Mouse (Mus musculus): ENCODE measurements at regions not wholly inside any gene's neighbourhood (a gene's known extent, or its start where the extent isn't known, plus 50 kb on each side); places are given as distances from the start of the nearest gene placed in this dataset.

DNA sequence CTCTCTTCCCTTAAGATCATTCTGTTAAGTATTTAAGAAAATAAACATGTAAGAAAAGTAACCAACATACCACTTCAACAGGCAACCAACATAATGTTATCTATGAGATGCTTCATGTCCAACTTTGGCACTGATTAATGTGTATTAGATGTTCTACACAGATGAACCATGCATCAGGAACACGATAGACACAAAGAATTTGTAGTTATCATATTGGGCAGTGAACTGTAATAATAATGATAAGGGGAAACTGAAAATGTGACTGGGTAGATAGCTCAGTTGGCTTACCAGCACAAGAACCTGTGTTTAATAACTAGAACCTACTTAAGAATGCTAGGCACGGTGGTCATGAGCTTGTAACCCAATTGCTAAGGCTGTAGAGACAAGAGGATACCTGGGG is 107.0 kb upstream of the Gpr139 start:
- Histone ChIP-seq H3K27me3 (no peaks in the 10 kb centered on the region), H3K9me3 (no peaks in the 10 kb centered on the region), H3K4me2 (replicated peaks) (no peak overlapping the region), H3K9ac (replicated peaks) (no peak overlapping the region), H3K4me3 (no peak overlapping the region), H3K4me1 (no peaks in the 10 kb centered on the region), H3K36me3 (no peaks in the 10 kb centered on the region), H3K27ac (replicated peaks) (no peak overlapping the region)
- 82% methylated on average over 2 of the region's 2 CpGs for WGBS
- ATAC-seq (replicated peaks) = no peak

DNA sequence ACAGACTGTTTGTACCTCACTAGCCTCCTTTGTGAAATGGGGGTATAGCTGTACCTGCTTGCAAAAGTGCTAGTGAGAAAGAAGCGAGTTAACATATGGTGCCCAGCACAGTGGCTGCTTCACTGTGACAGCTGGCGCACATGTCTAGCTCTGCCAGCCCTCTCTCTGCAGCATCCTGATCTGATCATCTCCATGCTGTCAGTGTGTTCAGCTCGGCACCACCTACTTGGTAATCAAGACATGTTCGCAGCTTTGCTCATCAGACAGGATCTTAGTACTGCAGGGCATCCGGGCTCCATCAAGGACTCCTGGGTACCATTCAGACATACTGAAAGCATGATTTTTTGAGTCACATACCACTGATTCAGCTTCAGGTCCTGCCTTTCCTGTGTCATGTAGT is 100.9 kb upstream of the Gpr139 start:
- H3K4me1 ChIP-seq = no peaks in the 10 kb centered on the region
- ATAC-seq (replicated peaks) = 0 out of 2 replicates have a peak, but pooled peaks have one; percentile 58

DNA sequence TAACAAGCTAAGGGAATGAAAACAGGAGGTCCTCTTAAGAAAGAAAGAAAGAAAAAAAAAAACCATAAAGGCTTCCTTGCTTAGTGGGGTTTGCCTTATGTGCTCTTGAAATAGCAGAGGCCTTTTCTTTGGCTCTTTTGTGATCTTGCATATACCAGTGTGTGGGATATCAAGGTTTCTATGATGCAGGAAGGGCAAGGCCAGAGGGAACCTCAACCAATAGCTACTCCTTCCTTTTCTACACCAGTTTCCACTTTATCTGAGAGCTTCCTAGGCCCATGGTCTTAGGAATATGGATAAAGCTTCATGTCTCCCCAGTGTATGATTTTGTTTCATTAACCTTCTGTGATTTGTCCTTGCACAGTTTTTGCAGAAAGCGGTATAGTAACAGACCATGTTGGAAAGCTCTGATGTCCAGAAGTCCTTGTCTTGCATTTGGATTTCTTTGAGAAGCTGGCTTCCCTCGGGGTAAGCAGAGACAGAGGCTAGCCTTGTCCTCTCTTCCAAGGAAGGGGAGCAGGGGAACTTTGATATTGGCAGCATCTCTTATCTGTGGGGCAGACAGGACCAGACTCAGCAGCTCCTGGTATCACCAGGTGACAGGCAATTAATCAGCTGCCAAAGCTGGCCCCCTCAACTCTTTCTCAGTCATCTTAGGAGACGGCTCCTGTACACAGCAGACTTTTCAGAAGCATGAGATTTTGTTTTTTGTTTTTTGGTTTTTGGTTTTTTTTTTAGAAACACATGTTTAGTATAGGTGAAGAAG is 95.7 kb upstream of the Gpr139 start:
- no peak for ATAC-seq (replicated peaks)
- H3K27ac ChIP-seq (replicated peaks) = no peak overlapping the region
- no peak overlapping the region for H3K4me2 ChIP-seq (replicated peaks)
- H3K27me3 ChIP-seq = no peaks in the 10 kb centered on the region
- no peaks in the 10 kb centered on the region for H3K9me3 ChIP-seq
- no peaks in the 10 kb centered on the region for H3K36me3 ChIP-seq
- H3K4me1 ChIP-seq = no peaks in the 10 kb centered on the region
- no peak overlapping the region for H3K9ac ChIP-seq (replicated peaks)
- WGBS = 71% methylated on average over 3 of the region's 3 CpGs
- H3K4me3 ChIP-seq = no peak overlapping the region

More for the DNA sequence above, 100.9 kb upstream of the Gpr139 start:
- WGBS = 76% methylated on average over 5 of the region's 5 CpGs
- H3K4me2 ChIP-seq (replicated peaks) = no peak overlapping the region
- no peaks in the 10 kb centered on the region for H3K27me3 ChIP-seq
- no peak overlapping the region for H3K4me3 ChIP-seq
- no peaks in the 10 kb centered on the region for H3K36me3 ChIP-seq
- H3K9me3 ChIP-seq = no peaks in the 10 kb centered on the region
- H3K27ac ChIP-seq (replicated peaks) = no peak overlapping the region
- H3K9ac ChIP-seq (replicated peaks) = no peak overlapping the region

DNA sequence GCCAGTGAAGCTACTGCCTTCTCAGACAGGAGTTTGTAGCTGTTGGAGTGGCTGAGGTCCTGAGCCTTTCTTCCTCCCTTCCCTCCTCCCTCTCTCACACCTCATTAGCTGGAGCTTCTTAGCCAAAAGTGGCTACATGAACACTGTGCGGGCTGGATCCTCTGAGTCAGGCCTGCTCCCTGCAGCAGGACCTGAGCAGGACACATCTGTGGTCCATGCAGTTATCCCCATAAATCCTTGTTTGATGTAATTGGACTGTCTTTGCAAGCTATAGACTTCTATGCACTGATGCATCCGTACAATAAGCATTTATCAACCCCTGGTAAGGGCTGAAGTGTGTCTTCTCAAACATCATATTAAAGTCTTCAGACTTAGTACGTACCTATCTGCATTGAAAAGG is 88.2 kb upstream of the Gpr139 start:
- no peaks in the 10 kb centered on the region for H3K36me3 ChIP-seq
- no peak overlapping the region for H3K4me3 ChIP-seq
- H3K4me1 ChIP-seq = no peaks in the 10 kb centered on the region
- WGBS = 71% methylated on average over 3 of the region's 3 CpGs
- H3K9ac ChIP-seq (replicated peaks) = no peak overlapping the region
- no peak for ATAC-seq (replicated peaks)
- H3K27ac ChIP-seq (replicated peaks) = no peak overlapping the region
- no peaks in the 10 kb centered on the region for H3K9me3 ChIP-seq
- no peaks in the 10 kb centered on the region for H3K27me3 ChIP-seq
- H3K4me2 ChIP-seq (replicated peaks) = no peak overlapping the region

DNA sequence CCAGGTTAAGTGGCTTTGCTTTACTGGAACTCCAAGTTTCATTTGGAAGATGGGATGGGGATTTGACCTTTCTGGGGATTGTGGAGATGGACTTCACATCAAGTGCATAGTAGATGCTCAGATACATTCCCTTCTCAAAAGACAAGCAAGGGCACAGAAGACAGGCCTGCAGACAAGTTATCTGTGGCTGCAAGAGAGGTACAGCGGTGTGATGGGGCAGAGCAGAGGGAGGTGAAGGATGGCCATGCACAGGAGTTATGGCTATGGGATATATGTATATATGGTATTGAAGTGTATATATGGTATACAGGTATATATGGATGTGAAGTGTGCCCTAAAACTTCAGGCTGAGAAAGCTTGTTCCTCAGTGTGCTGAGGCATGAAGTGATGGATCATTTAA is 87.0 kb upstream of the Gpr139 start:
- Histone ChIP-seq H3K9me3 (no peaks in the 10 kb centered on the region), H3K27me3 (no peaks in the 10 kb centered on the region), H3K36me3 (no peaks in the 10 kb centered on the region), H3K4me3 (no peak overlapping the region), H3K27ac (replicated peaks) (no peak overlapping the region), H3K4me1 (no peaks in the 10 kb centered on the region), H3K4me2 (replicated peaks) (no peak overlapping the region), H3K9ac (replicated peaks) (no peak overlapping the region)
- 100% methylated on average over 1 of the region's 1 CpGs for WGBS
- no peak for ATAC-seq (replicated peaks)

DNA sequence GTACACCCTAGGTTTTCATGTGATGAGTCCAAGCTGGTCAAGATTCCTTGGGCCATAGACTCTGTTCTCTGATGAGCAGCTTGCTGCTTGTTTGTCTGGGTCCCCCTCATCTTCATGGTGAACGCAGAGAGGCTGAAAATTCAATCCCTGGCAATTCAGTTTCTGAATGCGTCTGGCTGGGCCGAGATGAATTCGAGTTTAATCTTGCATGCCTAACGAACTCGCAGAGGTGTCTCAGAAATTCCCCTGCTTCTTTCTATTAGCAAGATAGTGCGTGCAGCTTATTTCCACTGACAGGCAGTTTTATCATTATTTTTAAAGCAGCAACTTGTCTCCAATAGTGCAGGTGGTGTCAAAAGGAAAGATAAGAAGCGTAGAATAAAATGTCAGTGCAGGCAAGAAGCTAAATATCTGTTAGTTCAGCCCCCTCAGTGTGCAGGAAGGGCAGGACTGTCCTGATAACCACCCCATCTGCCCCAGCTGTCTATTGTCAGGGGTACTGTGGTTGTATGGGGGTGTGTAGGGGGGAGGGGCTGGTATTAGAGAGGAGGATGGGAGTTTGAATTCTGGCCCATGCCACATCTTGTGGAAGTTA is 86.5 kb upstream of the Gpr139 start:
- H3K4me1 ChIP-seq = no peaks in the 10 kb centered on the region
- ATAC-seq (replicated peaks) = no peak
- no peak overlapping the region for H3K4me2 ChIP-seq (replicated peaks)
- H3K4me3 ChIP-seq = no peak overlapping the region
- no peaks in the 10 kb centered on the region for H3K27me3 ChIP-seq
- no peak overlapping the region for H3K27ac ChIP-seq (replicated peaks)
- WGBS = 25% methylated on average over 8 of the region's 8 CpGs
- no peaks in the 10 kb centered on the region for H3K36me3 ChIP-seq
- H3K9ac ChIP-seq (replicated peaks) = no peak overlapping the region
- no peaks in the 10 kb centered on the region for H3K9me3 ChIP-seq

DNA sequence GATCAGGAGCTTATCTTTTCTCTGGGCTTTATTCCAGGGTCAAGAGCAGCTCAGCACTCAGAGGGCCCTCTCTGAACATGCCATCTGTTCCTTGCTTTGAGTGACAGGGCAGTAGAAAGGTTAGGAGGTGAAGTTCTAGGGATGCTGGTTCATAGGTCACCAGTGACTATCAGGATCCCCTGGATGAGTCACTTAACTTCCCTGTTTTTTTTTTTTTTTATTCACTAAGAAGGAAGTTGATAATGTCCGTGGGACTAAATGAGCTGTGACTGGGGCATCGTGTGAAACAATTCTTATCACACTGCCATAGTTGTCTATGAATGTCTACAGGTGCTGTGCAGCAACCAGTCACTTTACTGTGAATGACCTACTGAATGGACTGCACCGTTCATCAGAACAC is 73.8 kb upstream of the Gpr139 start:
- H3K9me3 ChIP-seq = no peaks in the 10 kb centered on the region
- H3K9ac ChIP-seq (replicated peaks) = no peak overlapping the region
- no peaks in the 10 kb centered on the region for H3K4me1 ChIP-seq
- ATAC-seq (replicated peaks) = no peak
- no peak overlapping the region for H3K27ac ChIP-seq (replicated peaks)
- 84% methylated on average over 3 of the region's 3 CpGs for WGBS
- no peaks in the 10 kb centered on the region for H3K36me3 ChIP-seq
- H3K27me3 ChIP-seq = no peaks in the 10 kb centered on the region
- no peak overlapping the region for H3K4me3 ChIP-seq
- H3K4me2 ChIP-seq (replicated peaks) = no peak overlapping the region

DNA sequence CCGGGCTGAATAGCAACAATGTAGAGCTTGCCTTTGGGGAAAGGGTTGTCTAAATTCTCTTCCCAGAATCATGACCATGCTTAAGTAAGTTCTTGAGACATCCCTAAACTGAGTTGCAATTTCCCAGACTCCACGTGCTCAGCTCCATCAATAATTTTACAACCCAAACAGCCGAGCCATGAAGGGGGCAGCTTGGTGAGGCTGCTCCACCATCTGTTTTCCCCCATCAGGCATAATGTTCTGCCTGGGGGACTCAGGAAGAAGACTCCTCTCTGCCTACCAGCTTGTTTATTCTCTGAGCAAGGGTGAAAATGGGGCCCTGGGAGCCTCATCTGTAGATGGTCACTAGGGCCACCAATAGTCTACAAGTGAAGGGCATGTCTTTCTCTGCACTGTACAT is 72.5 kb upstream of the Gpr139 start:
- no peak overlapping the region for H3K4me3 ChIP-seq

DNA sequence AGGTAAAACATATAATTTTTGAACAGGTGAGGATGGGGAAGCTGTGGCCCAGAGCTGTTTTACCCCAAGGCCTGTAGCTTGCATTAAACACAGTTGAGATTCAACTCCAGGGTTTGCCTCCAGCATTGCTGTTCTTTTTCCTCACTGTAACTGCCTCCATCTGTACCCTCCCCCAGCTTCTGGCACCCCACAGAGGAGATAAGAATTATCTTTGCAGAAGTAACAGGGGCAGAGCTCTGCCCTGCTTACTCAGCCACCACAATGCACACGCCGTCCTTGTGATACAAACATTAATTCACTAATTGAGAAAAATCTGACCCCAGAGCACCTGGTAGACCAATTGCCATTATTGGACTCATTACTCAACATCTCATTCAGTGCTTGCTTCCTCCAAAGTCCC is 68.3 kb upstream of the Gpr139 start:
- ATAC-seq (replicated peaks) = no peak
- no peak overlapping the region for H3K4me2 ChIP-seq (replicated peaks)
- H3K4me3 ChIP-seq = no peak overlapping the region
- H3K27ac ChIP-seq (replicated peaks) = no peak overlapping the region
- H3K9me3 ChIP-seq = no peaks in the 10 kb centered on the region
- H3K9ac ChIP-seq (replicated peaks) = no peak overlapping the region
- WGBS = 73% methylated on average over 2 of the region's 2 CpGs
- no peaks in the 10 kb centered on the region for H3K4me1 ChIP-seq
- H3K36me3 ChIP-seq = no peaks in the 10 kb centered on the region
- no peaks in the 10 kb centered on the region for H3K27me3 ChIP-seq

More for the DNA sequence above, 72.5 kb upstream of the Gpr139 start:
- ATAC-seq (replicated peaks) = no peak
- Histone ChIP-seq H3K27ac (replicated peaks) (no peak overlapping the region), H3K27me3 (no peaks in the 10 kb centered on the region), H3K4me1 (no peaks in the 10 kb centered on the region), H3K9ac (replicated peaks) (no peak overlapping the region), H3K4me2 (replicated peaks) (no peak overlapping the region), H3K36me3 (no peaks in the 10 kb centered on the region), H3K9me3 (no peaks in the 10 kb centered on the region)
- 89% methylated on average over 3 of the region's 3 CpGs for WGBS

DNA sequence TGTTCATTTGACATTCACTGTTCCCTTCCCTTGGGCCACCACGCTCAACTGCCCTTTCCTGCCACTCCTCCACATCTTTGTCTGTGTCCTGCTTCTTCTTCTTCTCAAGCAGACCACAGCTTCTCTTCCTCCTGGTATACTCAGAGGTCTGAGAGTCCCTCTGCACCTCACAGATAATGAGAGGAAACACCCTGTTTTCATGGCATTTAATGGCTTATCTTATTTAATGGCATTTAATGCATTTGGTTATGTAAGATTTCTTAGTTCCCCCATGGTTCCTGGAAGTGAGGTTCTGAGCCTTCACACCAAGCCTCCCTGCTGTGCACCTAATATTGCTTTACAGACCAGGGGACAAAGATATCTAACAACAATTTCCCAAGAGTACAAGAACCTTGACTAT is 67.3 kb upstream of the Gpr139 start:
- H3K9me3 ChIP-seq = no peaks in the 10 kb centered on the region
- WGBS = 83% methylated on average over 1 of the region's 1 CpGs

DNA sequence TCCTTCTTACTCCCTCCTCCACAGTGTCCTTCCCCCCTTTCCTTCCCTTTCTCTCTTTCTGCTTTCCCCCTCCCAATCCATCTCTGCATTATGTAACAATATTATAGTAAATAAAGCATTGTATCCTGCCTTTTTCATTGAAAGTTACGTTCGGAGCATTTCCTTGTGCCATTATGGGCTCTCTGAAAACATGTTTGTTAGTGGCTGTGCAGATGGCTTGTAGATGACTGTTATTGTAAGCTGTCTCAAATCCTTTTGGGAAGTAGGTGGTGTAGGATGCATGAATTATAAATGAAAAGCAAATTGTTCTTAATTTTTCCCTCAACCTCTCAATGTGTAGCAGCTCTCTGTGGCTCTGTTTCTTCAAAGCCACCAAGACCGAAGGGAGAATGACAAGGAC is 66.0 kb upstream of the Gpr139 start:
- ATAC-seq (replicated peaks) = no peak
- H3K36me3 ChIP-seq = no peaks in the 10 kb centered on the region

More for the DNA sequence above, 67.3 kb upstream of the Gpr139 start:
- Histone ChIP-seq H3K27me3 (no peaks in the 10 kb centered on the region), H3K9ac (replicated peaks) (no peak overlapping the region), H3K36me3 (no peaks in the 10 kb centered on the region), H3K4me2 (replicated peaks) (no peak overlapping the region), H3K4me1 (no peaks in the 10 kb centered on the region), H3K4me3 (no peak overlapping the region), H3K27ac (replicated peaks) (no peak overlapping the region)
- no peak for ATAC-seq (replicated peaks)

DNA sequence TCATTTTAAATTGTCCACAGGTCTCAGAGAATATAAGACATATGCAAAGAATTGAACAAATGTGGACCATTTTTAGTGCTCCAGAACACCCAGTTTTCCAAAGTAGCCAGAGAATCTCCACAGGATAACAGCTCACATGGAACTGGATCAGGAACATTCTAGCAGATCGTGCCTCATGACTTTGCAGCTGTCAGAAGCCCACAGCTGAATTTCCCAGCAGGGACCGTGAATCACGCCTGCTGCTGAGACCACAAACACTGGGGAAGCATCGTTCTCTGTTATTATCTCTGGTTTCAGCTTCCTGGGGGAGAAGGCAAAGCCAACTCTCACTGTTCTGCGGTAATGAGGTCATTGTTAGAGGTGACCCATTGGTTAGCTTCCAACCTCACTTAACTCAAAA is 60.4 kb upstream of the Gpr139 start:
- H3K4me2 ChIP-seq (replicated peaks) = no peak overlapping the region
- no peaks in the 10 kb centered on the region for H3K9me3 ChIP-seq
- ATAC-seq (replicated peaks) = no peak
- 77% methylated on average over 5 of the region's 5 CpGs for WGBS
- no peak overlapping the region for H3K27ac ChIP-seq (replicated peaks)
- H3K9ac ChIP-seq (replicated peaks) = no peak overlapping the region
- H3K36me3 ChIP-seq = no peaks in the 10 kb centered on the region
- no peak overlapping the region for H3K4me3 ChIP-seq
- no peaks in the 10 kb centered on the region for H3K4me1 ChIP-seq
- no peaks in the 10 kb centered on the region for H3K27me3 ChIP-seq

More for the DNA sequence above, 66.0 kb upstream of the Gpr139 start:
- Histone ChIP-seq H3K4me2 (replicated peaks) (no peak overlapping the region), H3K9me3 (no peaks in the 10 kb centered on the region), H3K4me3 (no peak overlapping the region), H3K9ac (replicated peaks) (no peak overlapping the region), H3K27me3 (no peaks in the 10 kb centered on the region), H3K27ac (replicated peaks) (no peak overlapping the region), H3K4me1 (no peaks in the 10 kb centered on the region)
- WGBS = 92% methylated on average over 3 of the region's 3 CpGs

DNA sequence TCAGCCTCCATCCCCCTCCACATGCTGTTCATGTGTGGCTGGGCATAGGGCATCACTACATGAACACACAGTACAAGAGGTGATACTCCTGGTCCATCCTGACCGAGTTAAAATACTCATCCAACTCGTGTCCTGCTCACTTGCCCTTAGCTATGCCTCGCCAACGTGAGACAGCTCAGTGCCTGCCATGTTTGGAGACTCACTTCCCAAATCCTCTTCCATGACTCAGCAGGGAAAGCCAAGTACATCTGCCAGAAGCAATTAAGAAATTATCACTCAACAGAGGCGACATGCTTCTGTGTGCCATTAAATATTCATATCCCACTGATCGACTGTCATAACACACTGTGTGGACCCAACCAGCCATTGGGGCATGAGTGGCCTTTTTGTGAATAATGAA is 51.9 kb upstream of the Gpr139 start:
- Histone ChIP-seq H3K9ac (replicated peaks) (no peak overlapping the region), H3K4me3 (no peak overlapping the region), H3K4me1 (no peaks in the 10 kb centered on the region), H3K27me3 (no peaks in the 10 kb centered on the region), H3K4me2 (replicated peaks) (no peak overlapping the region), H3K9me3 (no peaks in the 10 kb centered on the region), H3K27ac (replicated peaks) (no peak overlapping the region), H3K36me3 (no peaks in the 10 kb centered on the region)
- no peak for ATAC-seq (replicated peaks)
- WGBS = 73% methylated on average over 6 of the region's 6 CpGs

Measured in forebrain, embryonic 15.5 days (tissue).